In genomic region chr11:94866176-94866967, GRCm38 (mm10) we compare ENCODE assay signal across 8 mouse cellular contexts.
A peak's percentile ranks its signal among the peaks of the same experiment; 100 is the strongest.
DNase-seq lines count a peak whose midpoint lies in the region; ATAC-seq lines count a peak whose summit lies in the region.

No protein-coding gene starts in this region.

- H3K9me3 ChIP-seq in hindbrain, embryonic 14.5 days (ENCODE audit: control insufficient read depth, low read length), result no peaks in the 10 kb centered on the region

- no peak overlapping the region for H3K27ac ChIP-seq in hindbrain, embryonic 14.5 days

- ATAC-seq in cerebellum, adult (ENCODE audit: insufficient number of reproducible peaks, low FRiP score, low TSS enrichment), result no peak
- ATAC-seq in frontal cortex, adult (ENCODE audit: low TSS enrichment), result peak; percentile 62
- ATAC-seq in hindbrain, embryonic 14.5 days (ENCODE audit: low FRiP score), result no peak
- ATAC-seq in megakaryocyte-erythroid progenitor cell, adult 5-6 weeks (replicated peaks; ENCODE audit: low FRiP score, low TSS enrichment, poor library complexity, severe bottlenecking), result 0 out of 2 replicates have a peak, but pooled peaks have one; percentile 53

- DNase-seq in cerebellum, adult 11 months, result peak; percentile 72
- peak; percentile 69 for DNase-seq in cerebellum, adult 9-11 months
- DNase-seq in hindbrain, embryonic 14.5 days (ENCODE audit: low spot score), result peak; percentile 76
- peak; percentile 14 for DNase-seq in left cerebral cortex, adult 11 months (ENCODE audit: low spot score)
- peak; percentile 43 to 80 for DNase-seq in spleen, postnatal 4 days (ENCODE audit: low spot score in 2 of 2)

- H3K4me1 ChIP-seq in hindbrain, embryonic 14.5 days (replicated peaks; ENCODE audit: control insufficient read depth, insufficient read depth, low read length), result no peaks in the 10 kb centered on the region

- no peak overlapping the region for H3K9ac ChIP-seq in hindbrain, embryonic 14.5 days

- WGBS in hindbrain, embryonic 14.5 days, result 15% methylated on average over 9 of the region's 9 CpGs

- no peak overlapping the region for H3K4me2 ChIP-seq in hindbrain, embryonic 14.5 days (replicated peaks)

- no peak overlapping the region for H3K4me3 ChIP-seq in hindbrain, embryonic 14.5 days (replicated peaks; ENCODE audit: low read length)

- H3K36me3 ChIP-seq in hindbrain, embryonic 14.5 days (replicated peaks; ENCODE audit: control insufficient read depth, insufficient read depth), result no peaks in the 10 kb centered on the region

- no peaks in the 10 kb centered on the region for H3K27me3 ChIP-seq in hindbrain, embryonic 14.5 days (ENCODE audit: control insufficient read depth, insufficient read depth, low read length)

Comparison
In these comparisons a context has a peak if more than half of its experiments do, and no peak if none do; other contexts are left out.
1. DNase-seq: peak in every context shown above with its lines; median percentile 76 in hindbrain, embryonic 14.5 days; 72 in cerebellum, adult 11 months; 69 in cerebellum, adult 9-11 months; 62 in spleen, postnatal 4 days; 14 in left cerebral cortex, adult 11 months.
2. ATAC-seq: peak in frontal cortex, adult (single experiment) and megakaryocyte-erythroid progenitor cell, adult 5-6 weeks (single experiment); none in cerebellum, adult (single experiment) and hindbrain, embryonic 14.5 days (single experiment).